Mouse (Mus musculus) embryonic fibroblast, embryonic 13.5 days (primary cell): Measurements from ENCODE around the gene Trim33.

Experiments used
- CTCF ChIP-seq: IDR thresholded peaks from 2 replicates; pipeline ENCODE4 v1.5.1; 2011; ENCODE audit warnings: mild to moderate bottlenecking, control low read depth, low read length, moderate library complexity, borderline replicate concordance; ENCODE audit not compliant: insufficient read depth
- POLR2A ChIP-seq: IDR thresholded peaks from 2 replicates; pipeline ENCODE4 v1.6.1; 2011; ENCODE audit warnings: low read depth, mild to moderate bottlenecking, control low read depth, low read length, moderate library complexity

- TF ChIP-seq POLR2A (no peak), CTCF (no peak)
These were observed 105.9 kb downstream of the Trim33 start for GRCm38 (mm10) chr3:103384949-103385348.
